14 mouse cellular contexts compared by ENCODE assay signal in the genomic region with DNA sequence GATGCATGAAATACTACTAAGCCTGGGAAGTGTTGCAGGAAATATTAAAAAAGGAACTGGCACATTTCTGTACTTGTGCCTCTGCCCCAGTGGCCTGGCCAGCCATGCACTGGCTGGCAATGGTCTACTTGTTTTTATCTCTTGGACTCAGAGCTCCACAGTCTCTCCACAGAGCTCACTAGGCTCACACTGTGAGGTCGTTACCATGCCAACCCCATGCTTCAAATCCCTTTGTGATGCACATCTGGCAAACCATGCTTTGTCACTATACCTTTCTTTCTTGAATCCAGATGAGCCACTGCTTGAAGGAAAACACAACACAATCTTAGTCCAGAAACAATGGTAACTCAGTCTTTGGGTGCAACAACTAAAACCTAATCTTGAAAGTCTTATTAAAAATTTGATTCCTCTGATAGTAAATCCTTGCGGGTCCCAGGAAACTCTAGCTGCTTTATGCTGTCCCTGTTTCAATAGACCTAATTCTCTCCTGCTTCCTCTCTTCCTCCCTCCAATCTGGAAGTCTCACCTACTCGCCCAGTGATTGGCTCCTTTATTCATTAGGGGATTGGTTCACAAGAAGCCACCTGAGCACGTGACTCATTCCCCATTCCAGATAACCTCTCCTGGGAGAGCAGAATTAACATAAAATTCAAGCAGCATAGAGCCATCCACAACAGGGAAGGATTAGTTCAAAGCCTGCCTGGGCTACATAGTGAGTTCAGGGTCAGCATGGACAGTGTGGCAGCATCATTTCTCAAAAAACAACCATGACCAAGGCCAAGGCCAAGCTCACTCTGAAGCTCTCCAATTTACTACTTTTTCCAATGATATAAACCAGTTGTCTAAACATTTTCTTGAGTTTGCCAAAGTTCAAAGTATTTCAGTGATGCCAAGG.
DNase-seq lines count a peak whose midpoint lies in the region; ATAC-seq and TF ChIP-seq lines count a peak whose summit lies in the region.
"Had no signal": no experiment of that assay in that cellular context is flagged by ENCODE, and none has a peak within 500 bp of the region (broad histone marks: within the 10 kb centered on the region; RNA-seq: fewer than 3 reads in every experiment).

No protein-coding gene starts in this region.

- no peak overlapping the region for H3K4me3 ChIP-seq in ES-Bruce4 (ENCODE audit: low read depth, low read length)
- H3K4me3 ChIP-seq in midbrain, embryonic 13.5 days (replicated peaks), result no peak overlapping the region
- H3K4me3 ChIP-seq in kidney, adult 2 months (ENCODE audit: insufficient read depth, low read depth, low read length), result no peak overlapping the region
- H3K4me3 ChIP-seq: embryonic facial prominence, embryonic 13.5 days; hindbrain, embryonic 15.5 days; lung, embryonic 15.5 days; neural tube, embryonic 13.5 days had no signal

- H3K4me1 ChIP-seq in ES-Bruce4 (ENCODE audit: control insufficient read depth, insufficient read depth, low read length), result no peaks in the 10 kb centered on the region
- H3K4me1 ChIP-seq in midbrain, embryonic 13.5 days (replicated peaks), result peaks cover 12% of the 10 kb centered on the region
- H3K4me1 ChIP-seq in kidney, adult 2 months (ENCODE audit: control insufficient read depth, insufficient read depth, low read length), result peaks cover 9% of the 10 kb centered on the region
- H3K4me1 ChIP-seq: hindbrain, embryonic 15.5 days; lung, embryonic 15.5 days had no signal

- no peak for TF ChIP-seq EP300 in ES-Bruce4 (IDR thresholded peaks at IDR 0.05; ENCODE audit: insufficient read depth, low read depth, low read length)

- no peaks in the 10 kb centered on the region for H3K36me3 ChIP-seq in ES-Bruce4 (ENCODE audit: control insufficient read depth, insufficient read depth, low read length, poor library complexity, severe bottlenecking)
- no peaks in the 10 kb centered on the region for H3K36me3 ChIP-seq in midbrain, embryonic 13.5 days
- H3K36me3 ChIP-seq in kidney, adult 2 months (ENCODE audit: control insufficient read depth, insufficient read depth, low read length), result no peaks in the 10 kb centered on the region
- H3K36me3 ChIP-seq: embryonic facial prominence, embryonic 13.5 days; hindbrain, embryonic 15.5 days; lung, embryonic 15.5 days; neural tube, embryonic 13.5 days had no signal

- peak overlapping the region; percentile 67 for H3K27ac ChIP-seq in ES-Bruce4 (ENCODE audit: insufficient read depth, low read length)
- no peak overlapping the region for H3K27ac ChIP-seq in midbrain, embryonic 13.5 days
- no peak overlapping the region for H3K27ac ChIP-seq in kidney, adult 2 months (ENCODE audit: insufficient read depth, low read depth, low read length)
- H3K27ac ChIP-seq: embryonic facial prominence, embryonic 13.5 days; hindbrain, embryonic 15.5 days; lung, embryonic 15.5 days; neural tube, embryonic 13.5 days had no signal

- DNase-seq in 3T3-L1 (ENCODE audit: low read depth, low spot score), result peak; percentile 13
- peak; percentile 47 for DNase-seq in embryo, embryonic 9.5 days (ENCODE audit: extremely low spot score)
- DNase-seq in frontal cortex, postnatal 25 days (ENCODE audit: low spot score in 2 of 2), result no peak
- no peak for DNase-seq in kidney, adult 2 months
- DNase-seq: gastrocnemius, postnatal 36 days; kidney, postnatal 36 days; thymus, postnatal 25 days had no signal

- 10% methylated on average over 4 of the region's 4 CpGs for WGBS in midbrain, embryonic 13.5 days
- WGBS in kidney, adult 2 months, result 84% methylated on average over 4 of the region's 4 CpGs

- H3K4me2 ChIP-seq in midbrain, embryonic 13.5 days (replicated peaks), result no peak overlapping the region
- H3K4me2 ChIP-seq: embryonic facial prominence, embryonic 13.5 days; hindbrain, embryonic 15.5 days; lung, embryonic 15.5 days; neural tube, embryonic 13.5 days had no signal

- H3K9ac ChIP-seq in ES-Bruce4 (ENCODE audit: low read depth, poor library complexity, severe bottlenecking), result no peak overlapping the region
- H3K9ac ChIP-seq in midbrain, embryonic 13.5 days (replicated peaks), result no peak overlapping the region
- H3K9ac ChIP-seq: embryonic facial prominence, embryonic 13.5 days; hindbrain, embryonic 15.5 days; lung, embryonic 15.5 days; neural tube, embryonic 13.5 days had no signal

- H3K9me3 ChIP-seq in ES-Bruce4 (replicated peaks; ENCODE audit: control insufficient read depth, insufficient read depth, low read length, poor library complexity, severe bottlenecking), result no peaks in the 10 kb centered on the region
- H3K9me3 ChIP-seq in midbrain, embryonic 13.5 days, result no peaks in the 10 kb centered on the region
- H3K9me3 ChIP-seq: embryonic facial prominence, embryonic 13.5 days; hindbrain, embryonic 15.5 days; lung, embryonic 15.5 days; neural tube, embryonic 13.5 days had no signal

- ATAC-seq in midbrain, embryonic 13.5 days, result peak; percentile 79
- ATAC-seq in erythroid progenitor cell, adult 5-6 weeks (replicated peaks; ENCODE audit: low FRiP score, poor library complexity, severe bottlenecking), result no peak

- no peak for TF ChIP-seq CTCF in ES-Bruce4 (IDR thresholded peaks at IDR 0.05; ENCODE audit: low read depth, low read length)
- no peak for TF ChIP-seq CTCF in kidney, adult 2 months (conservative IDR thresholded peaks at IDR 0.05; ENCODE audit: insufficient read depth, insufficient read length, low read depth, low read length)

- H3K27me3 ChIP-seq in ES-Bruce4 (ENCODE audit: control insufficient read depth, insufficient read depth, low read length, poor library complexity, severe bottlenecking), result no peaks in the 10 kb centered on the region
- H3K27me3 ChIP-seq in midbrain, embryonic 13.5 days, result no peaks in the 10 kb centered on the region
- H3K27me3 ChIP-seq in kidney, adult 2 months (replicated peaks; ENCODE audit: control insufficient read depth, insufficient read depth, low read length), result no peaks in the 10 kb centered on the region
- H3K27me3 ChIP-seq: embryonic facial prominence, embryonic 13.5 days; hindbrain, embryonic 15.5 days; lung, embryonic 15.5 days; neural tube, embryonic 13.5 days had no signal

- TF ChIP-seq POLR2A in ES-Bruce4 (IDR thresholded peaks at IDR 0.05; ENCODE audit: insufficient read depth, low read length), result no peak
- no peak for TF ChIP-seq POLR2A in kidney, adult 2 months (IDR thresholded peaks at IDR 0.05; ENCODE audit: low read depth, low read length)

Comparison
In these comparisons a context has a peak if more than half of its experiments do, and no peak if none do; other contexts are left out.
1. DNase-seq: peak in 3T3-L1 (single experiment) and embryo, embryonic 9.5 days (single experiment); none in frontal cortex, postnatal 25 days (0 of 2) and kidney, adult 2 months (single experiment).